Mouse (Mus musculus) small intestine, adult 2 months (tissue): Measurements from ENCODE around the gene Slc25a11. TPM values are rescaled to one million over a fixed set of nuclear protein-coding genes. Genes with fewer than 3 reads are reported as not detected.

Source experiments
- H3K27ac ChIP-seq: fragments of 200-500 bp; 2 replicates; pipeline ENCODE4 v1.5.1; 2012; ENCODE audit warnings: low read depth, low read length, control low read depth, inconsistent platforms; ENCODE audit not compliant: insufficient read depth
- H3K27me3 ChIP-seq: fragments of 200-500 bp; 2 replicates; pipeline ENCODE4 v1.6.1; 2012; ENCODE audit warnings: mild to moderate bottlenecking, moderate library complexity, low read length, inconsistent platforms; ENCODE audit not compliant: control insufficient read depth, insufficient read depth
- H3K36me3 ChIP-seq: fragments of 200-500 bp; 2 replicates; pipeline ENCODE4 v1.6.1; 2012; ENCODE audit warnings: mild to moderate bottlenecking, low read length, control low read depth, inconsistent platforms; ENCODE audit not compliant: control insufficient read depth, insufficient read depth
- H3K4me1 ChIP-seq: fragments of 200-500 bp; 2 replicates; pipeline ENCODE4 v1.6.1; 2012; ENCODE audit warnings: low read length, inconsistent platforms, mixed read lengths; ENCODE audit not compliant: control insufficient read depth, insufficient read depth, insufficient read length
- H3K4me3 ChIP-seq: fragments of 200-500 bp; 2 replicates; pipeline ENCODE4 v1.5.1; 2012; ENCODE audit warnings: low read depth, mild to moderate bottlenecking, control low read depth, inconsistent platforms, low read length, moderate library complexity
- CTCF ChIP-seq: fragments of 200-500 bp; IDR thresholded peaks from 2 replicates; pipeline ENCODE4 v1.5.1; 2012; ENCODE audit warnings: low read depth, mild to moderate bottlenecking, control low read depth, inconsistent platforms, low read length, moderate library complexity, mixed read lengths; ENCODE audit not compliant: insufficient replicate concordance, insufficient read length; ENCODE audit errors: extremely low read depth
- POLR2A ChIP-seq: fragments of 200-500 bp; IDR thresholded peaks from 2 replicates; pipeline ENCODE4 v1.6.1; 2012; ENCODE audit warnings: low read depth, mild to moderate bottlenecking, control low read depth, inconsistent platforms, low read length, moderate library complexity
- WGBS: fragments of 180-500 bp; shearing (Covaris S2); methylation state at CpG from one replicate; pipeline ENCODE4 v1.1.7; 2018; 5-methylcytosine and 5-hydroxymethylcytosine counted together
- polyA plus RNA-seq: library from polyadenylated mRNA; depleted of rRNA; stranded (reverse); fragments of >200 nt; gene quantifications from 2 replicates; pipeline ENCODE4 v1.2.3, GENCODE M21; 2012

The Slc25a11 gene
- polyA plus RNA-seq, 1 experiment = 147 TPM

DNA sequence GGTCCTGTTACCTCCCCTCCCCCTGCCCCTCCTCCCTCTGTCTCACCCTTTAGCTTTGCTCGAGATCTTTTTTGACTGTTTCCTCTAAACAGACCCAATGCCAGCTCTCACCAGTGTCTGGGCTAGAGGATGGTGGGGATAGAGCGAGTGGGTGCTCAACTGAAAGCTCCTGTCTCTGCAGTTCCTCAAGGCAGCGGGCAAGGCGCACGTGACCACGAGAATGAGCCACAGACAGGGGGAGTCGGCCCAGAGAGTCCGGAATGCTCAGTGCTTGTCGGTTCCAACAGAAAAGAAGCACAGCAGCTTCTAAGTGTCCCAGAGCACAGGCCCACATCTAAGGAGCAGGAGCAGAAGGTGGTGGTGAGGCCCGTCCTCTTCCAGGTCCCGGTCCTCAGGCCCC lies 27.2 kb upstream of the Slc25a11 start:
- no peak overlapping the region for H3K27ac ChIP-seq
- peaks cover 68% of the 10 kb centered on the region for H3K36me3 ChIP-seq
- no peaks in the 10 kb centered on the region for H3K27me3 ChIP-seq
- TF ChIP-seq POLR2A = no peak
- WGBS = 77% methylated on average over 11 of the region's 11 CpGs
- peaks cover 3% of the 10 kb centered on the region; the same call in 1 of the 2 replicates for H3K4me1 ChIP-seq
- H3K4me3 ChIP-seq = no peak overlapping the region

DNA sequence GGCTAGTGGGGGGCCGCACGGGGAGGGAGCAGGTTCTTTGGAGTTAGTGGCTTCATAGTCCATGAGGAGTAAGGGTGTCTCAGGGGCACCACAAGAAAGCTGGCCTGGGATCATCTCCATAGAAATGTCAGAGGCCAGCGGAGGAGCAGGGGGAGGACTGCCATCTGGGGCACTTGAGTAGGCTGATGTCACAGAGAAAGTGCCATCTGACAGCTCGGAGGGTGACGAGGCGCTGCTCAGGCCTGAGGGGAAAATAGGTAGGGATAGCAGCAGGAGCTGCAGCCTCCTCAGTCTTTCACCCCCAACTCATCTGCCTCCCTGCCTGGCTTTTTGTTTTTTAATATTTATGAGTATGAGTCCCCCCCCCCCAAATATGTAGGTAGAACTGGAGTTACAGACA lies 26.7 kb upstream of the Slc25a11 start:
- 91% methylated on average over 6 of the region's 6 CpGs for WGBS
- no peak overlapping the region for H3K4me3 ChIP-seq
- H3K27me3 ChIP-seq = no peaks in the 10 kb centered on the region
- H3K27ac ChIP-seq = no peak overlapping the region
- H3K4me1 ChIP-seq = peaks cover 3% of the 10 kb centered on the region; the same call in 1 of the 2 replicates
- TF ChIP-seq CTCF = no peak
- no peak for TF ChIP-seq POLR2A
- peaks cover 63% of the 10 kb centered on the region for H3K36me3 ChIP-seq

DNA sequence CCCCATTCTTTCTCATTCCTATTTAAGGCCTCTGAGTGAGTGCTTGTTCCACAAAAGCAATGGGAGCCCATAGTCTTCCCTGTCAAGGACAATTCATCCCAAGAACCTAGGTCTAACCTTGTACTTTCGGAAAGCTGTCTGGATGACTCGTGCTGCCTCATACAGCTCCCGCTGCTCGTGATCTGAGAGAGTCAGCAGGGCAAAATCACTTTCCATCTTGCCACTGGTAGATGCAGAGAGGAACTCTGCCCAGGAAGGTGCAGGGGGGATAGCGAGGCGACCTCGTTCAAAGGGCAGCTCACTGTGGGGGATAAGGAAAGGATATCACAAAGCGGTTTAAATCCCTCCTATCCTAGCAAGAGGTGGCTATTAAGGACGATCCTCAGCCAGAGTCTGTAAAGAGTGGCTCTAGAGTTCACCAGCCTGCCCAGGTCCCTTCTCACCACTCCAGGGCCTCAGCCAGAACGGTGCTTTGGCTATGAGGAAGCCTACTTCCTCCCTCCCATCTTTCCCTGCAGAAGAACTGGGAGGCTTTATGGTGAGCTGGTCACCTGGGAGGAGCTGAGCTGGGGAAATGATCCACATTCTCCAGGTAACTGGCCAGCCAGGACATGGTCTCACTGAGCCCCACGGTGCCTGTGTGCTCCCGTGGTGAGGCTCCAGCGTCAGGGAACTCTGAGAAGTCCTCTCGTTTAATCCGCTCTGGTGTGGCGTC lies 24.2 kb upstream of the Slc25a11 start:
- 81% methylated on average over 16 of the region's 16 CpGs for WGBS
- H3K4me3 ChIP-seq = no peak overlapping the region
- peaks cover 7% of the 10 kb centered on the region for H3K4me1 ChIP-seq
- TF ChIP-seq POLR2A = no peak
- no peak overlapping the region for H3K27ac ChIP-seq
- no peaks in the 10 kb centered on the region for H3K27me3 ChIP-seq
- peaks cover 43% of the 10 kb centered on the region for H3K36me3 ChIP-seq

DNA sequence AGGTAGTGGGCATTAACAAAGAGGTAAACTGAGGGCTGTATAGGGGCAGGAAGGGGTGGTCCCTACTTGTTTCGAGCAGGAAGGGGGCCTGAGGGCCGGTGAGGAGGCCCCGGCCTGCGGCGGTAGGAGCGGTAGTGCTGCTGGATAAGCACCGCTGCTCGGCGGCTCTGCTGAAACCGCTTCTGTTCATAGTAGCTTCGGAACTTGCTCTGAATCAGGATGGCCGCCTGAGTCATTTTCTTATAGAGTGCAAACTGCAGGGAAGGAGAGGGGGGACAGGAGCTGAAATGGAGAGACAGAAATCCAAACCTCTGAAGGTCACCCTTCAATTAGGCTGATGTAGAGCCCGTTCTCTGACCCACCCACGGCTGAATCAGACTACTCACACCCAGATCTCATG lies 23.2 kb upstream of the Slc25a11 start:
- 73% methylated on average over 14 of the region's 14 CpGs for WGBS
- Histone ChIP-seq H3K36me3 (peaks cover 33% of the 10 kb centered on the region), H3K27ac (peak overlapping the region; percentile 96; the same call in 1 of the 2 replicates), H3K27me3 (no peaks in the 10 kb centered on the region), H3K4me1 (peaks cover 6% of the 10 kb centered on the region), H3K4me3 (peak overlapping the region; percentile 84; the same call in 1 of the 2 replicates)
- no peak for TF ChIP-seq POLR2A
- no peak for TF ChIP-seq CTCF

DNA sequence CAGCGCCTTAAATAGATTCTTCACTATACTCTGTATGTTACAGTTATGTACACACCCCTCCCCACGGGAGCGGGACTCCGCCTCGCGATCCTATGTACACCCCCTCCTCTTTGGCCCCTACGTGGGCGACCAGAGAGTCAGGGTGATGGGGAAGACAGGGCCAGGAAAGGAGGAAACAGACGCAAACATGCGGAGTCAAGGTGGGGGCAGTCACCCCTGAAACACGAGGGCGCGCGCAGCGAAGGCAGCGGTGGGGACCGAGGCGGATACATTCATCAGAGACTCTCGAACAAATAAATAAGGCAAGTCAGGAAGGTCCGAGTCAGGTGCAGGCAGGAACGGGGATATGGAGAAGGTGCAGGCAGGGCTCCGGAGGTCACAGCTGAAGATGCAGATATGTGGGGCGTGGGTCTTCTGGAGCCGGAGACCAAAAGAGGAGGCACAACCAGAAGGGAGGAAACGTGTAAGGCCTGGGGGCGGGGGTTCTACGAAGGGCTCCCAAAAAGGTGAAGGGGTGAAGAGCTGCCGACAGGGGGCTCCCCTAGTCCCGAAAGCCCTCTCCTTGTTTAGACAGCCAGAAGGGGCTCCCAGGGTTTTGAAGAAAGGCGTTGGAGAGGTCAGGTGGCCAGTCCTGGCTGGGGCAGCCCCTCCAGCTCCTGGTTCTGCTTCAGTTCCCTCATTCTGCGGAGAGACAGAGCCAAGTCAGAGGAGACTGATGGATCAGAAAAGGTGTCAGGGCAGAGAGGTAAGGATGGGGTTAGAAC lies 22.5 kb upstream of the Slc25a11 start:
- 1% methylated on average over 31 of the region's 31 CpGs for WGBS
- Histone ChIP-seq H3K4me1 (peaks cover 4% of the 10 kb centered on the region; the same call in 1 of the 2 replicates), H3K4me3 (peak overlapping the region; percentile 84), H3K36me3 (peaks cover 34% of the 10 kb centered on the region), H3K27me3 (no peaks in the 10 kb centered on the region), H3K27ac (peak overlapping the region; percentile 96)
- no peak for TF ChIP-seq POLR2A
- peak; percentile 43; the same call in 1 of the 2 replicates for TF ChIP-seq CTCF

DNA sequence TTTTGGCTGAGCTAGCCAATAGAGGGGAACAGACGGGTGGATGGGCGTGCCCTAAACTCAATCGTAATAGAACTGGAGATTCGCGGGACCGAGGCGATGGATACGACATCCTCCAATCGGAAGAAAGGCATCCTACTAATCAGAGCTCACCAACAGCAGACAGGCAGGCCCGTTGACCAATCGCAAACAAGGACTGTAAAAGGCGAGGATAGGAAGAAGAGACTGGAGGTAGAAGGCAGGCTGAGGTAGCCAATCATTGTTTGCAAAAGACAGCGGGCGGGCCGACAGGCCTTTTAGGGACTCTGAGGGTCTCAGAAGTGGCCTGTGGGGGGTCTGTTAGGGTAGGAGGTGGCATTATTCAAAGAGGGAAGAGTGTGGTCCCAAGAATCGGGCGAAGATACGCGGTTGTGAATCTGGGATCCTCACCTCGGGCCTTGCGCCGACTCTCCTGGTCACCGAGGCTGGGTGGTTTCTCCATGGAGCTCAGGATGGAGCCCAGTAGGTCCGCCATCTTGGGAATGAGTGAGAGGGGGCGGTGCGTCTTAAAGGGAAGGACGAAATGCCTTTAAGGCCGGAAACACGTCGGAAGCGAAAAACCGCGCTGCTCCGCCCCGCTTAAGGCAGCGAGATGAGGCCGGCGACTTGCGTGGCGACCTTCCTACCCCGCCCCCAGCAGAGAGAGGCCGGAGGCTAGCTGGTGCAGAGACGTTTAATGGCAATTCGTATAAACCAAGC lies 21.7 kb upstream of the Slc25a11 start, which contains the start of gene Spag7:
TSS of gene Spag7 (minus strand) at position 646 of the 735 bp plus-strand sequence.
- TF ChIP-seq POLR2A (peak; percentile 42), CTCF (no peak)
- Histone ChIP-seq H3K27me3 (no peaks in the 10 kb centered on the region), H3K4me1 (peaks cover 4% of the 10 kb centered on the region; the same call in 1 of the 2 replicates), H3K4me3 (peak within 1 kb of the TSS; percentile 84), H3K36me3 (peaks cover 34% of the 10 kb centered on the region), H3K27ac (peak within 1 kb of the TSS; percentile 96)
- WGBS = under 1% methylated on average over 44 of the region's 44 CpGs
